Mouse (Mus musculus): ENCODE data around the gene Armc3. TPM values are rescaled to one million over a fixed set of nuclear protein-coding genes. Genes with fewer than 3 reads are reported as not detected.

The Armc3 gene
- polyA plus RNA-seq (2016; fragmentation: Nextera tagmentation; extraction: Ambion mirVana): not detected in 2 replicates

GRCm38 (mm10) chr2:19198452-19199365 is at the start of gene Armc3:
Armc3 (plus strand) TSS chr2:19199302.
- H3K4me1 ChIP-seq (replicated peaks): peaks cover 4% of the 10 kb centered on the region
- H3K9ac ChIP-seq: peak within 1 kb of the TSS; percentile 64
- peak; percentile 86 for ATAC-seq (ENCODE audit: insufficient number of reproducible peaks, low FRiP score)
- 23% methylated on average over 24 of the region's 24 CpGs for WGBS
- no peaks in the 10 kb centered on the region for H3K36me3 ChIP-seq
- no peaks in the 10 kb centered on the region for H3K27me3 ChIP-seq (replicated peaks)
- no peaks in the 10 kb centered on the region for H3K9me3 ChIP-seq (replicated peaks)
- H3K4me3 ChIP-seq: peak within 1 kb of the TSS; percentile 54
- peak within 1 kb of the TSS; percentile 63 for H3K4me2 ChIP-seq
- no peak within 1 kb of the TSS for H3K27ac ChIP-seq (ENCODE audit: poor library complexity, severe bottlenecking)

DNA sequence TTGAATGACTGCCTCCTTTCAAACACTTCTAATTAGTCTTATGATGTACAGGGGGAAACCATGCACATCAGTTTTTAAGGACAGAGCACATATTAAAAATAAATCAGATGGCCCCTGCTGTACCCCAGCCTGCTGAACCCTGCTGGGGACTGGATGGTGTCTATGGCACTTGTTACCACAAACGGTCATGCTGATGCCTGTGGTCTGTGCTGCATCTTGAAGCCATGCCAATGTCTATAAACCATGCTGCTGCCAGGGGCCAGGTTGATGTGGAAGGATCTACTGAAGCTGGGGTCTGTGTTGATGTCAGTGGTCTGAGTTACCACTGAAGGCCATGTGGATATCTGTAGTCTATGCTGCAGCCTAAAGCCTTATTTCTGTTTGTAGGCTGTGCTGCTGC is 46.4 kb upstream of the Armc3 start:
- Histone ChIP-seq H3K36me3 (no peaks in the 10 kb centered on the region), H3K9ac (no peak overlapping the region), H3K4me1 (replicated peaks) (peaks cover 6% of the 10 kb centered on the region), H3K4me2 (no peak overlapping the region), H3K27ac (ENCODE audit: poor library complexity, severe bottlenecking) (no peak overlapping the region), H3K4me3 (no peak overlapping the region), H3K9me3 (replicated peaks) (no peaks in the 10 kb centered on the region), H3K27me3 (replicated peaks) (no peaks in the 10 kb centered on the region)
- WGBS: 81% methylated on average over 1 of the region's 1 CpGs
- no peak for ATAC-seq (ENCODE audit: insufficient number of reproducible peaks, low FRiP score)

- H3K36me3 ChIP-seq: no peaks in the 10 kb centered on the region
- no peaks in the 10 kb centered on the region for H3K27me3 ChIP-seq (replicated peaks)
- ATAC-seq (ENCODE audit: insufficient number of reproducible peaks, low FRiP score): no peak
- no peak overlapping the region for H3K4me2 ChIP-seq
- H3K27ac ChIP-seq (ENCODE audit: poor library complexity, severe bottlenecking): no peak overlapping the region
- peaks cover 5% of the 10 kb centered on the region for H3K4me1 ChIP-seq (replicated peaks)
- H3K9ac ChIP-seq: no peak overlapping the region
- no peak overlapping the region for H3K4me3 ChIP-seq
- H3K9me3 ChIP-seq (replicated peaks): no peaks in the 10 kb centered on the region
- WGBS: 58% methylated on average over 4 of the region's 4 CpGs
Observed at GRCm38 (mm10) chr2:19156176-19156575, 42.9 kb upstream of the Armc3 start.

DNA sequence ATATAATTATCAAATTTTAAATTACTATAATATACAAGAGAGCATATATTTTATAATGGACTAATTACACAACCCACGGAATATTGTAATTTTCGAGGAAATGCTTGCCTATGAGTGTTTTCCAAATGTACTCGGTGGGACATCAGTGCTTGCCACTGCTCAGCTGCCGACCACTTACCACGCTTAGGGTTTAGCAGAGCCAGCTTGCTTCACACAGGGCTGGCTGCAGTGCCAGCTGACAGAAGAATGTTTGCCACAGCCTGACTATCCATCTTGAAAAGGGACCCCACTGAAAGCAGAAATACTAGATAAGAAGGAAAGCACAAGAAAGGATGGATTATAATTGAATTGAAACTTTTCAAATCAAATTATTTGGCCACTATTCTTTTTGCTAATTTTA is 39.6 kb upstream of the Armc3 start:
- Histone ChIP-seq H3K36me3 (no peaks in the 10 kb centered on the region), H3K4me1 (replicated peaks) (peaks cover 7% of the 10 kb centered on the region), H3K27me3 (replicated peaks) (no peaks in the 10 kb centered on the region), H3K4me2 (no peak overlapping the region), H3K27ac (ENCODE audit: poor library complexity, severe bottlenecking) (no peak overlapping the region), H3K9me3 (replicated peaks) (no peaks in the 10 kb centered on the region), H3K9ac (no peak overlapping the region), H3K4me3 (no peak overlapping the region)
- no peak for ATAC-seq (ENCODE audit: insufficient number of reproducible peaks, low FRiP score)
- 70% methylated on average over 5 of the region's 5 CpGs for WGBS

GRCm38 (mm10) chr2:19160368-19161114 is 38.6 kb upstream of the Armc3 start:
- no peak overlapping the region for H3K27ac ChIP-seq (ENCODE audit: poor library complexity, severe bottlenecking)
- no peaks in the 10 kb centered on the region for H3K27me3 ChIP-seq (replicated peaks)
- no peak overlapping the region for H3K4me2 ChIP-seq
- H3K9me3 ChIP-seq (replicated peaks): no peaks in the 10 kb centered on the region
- H3K4me1 ChIP-seq (replicated peaks): peaks cover 7% of the 10 kb centered on the region
- no peak for ATAC-seq (ENCODE audit: insufficient number of reproducible peaks, low FRiP score)
- WGBS: 26% methylated on average over 8 of the region's 8 CpGs
- H3K36me3 ChIP-seq: no peaks in the 10 kb centered on the region
- H3K9ac ChIP-seq: no peak overlapping the region
- H3K4me3 ChIP-seq: no peak overlapping the region

GRCm38 (mm10) chr2:19164234-19164633 is 34.9 kb upstream of the Armc3 start:
- Histone ChIP-seq H3K27me3 (replicated peaks) (no peaks in the 10 kb centered on the region), H3K9ac (no peak overlapping the region), H3K4me2 (no peak overlapping the region), H3K36me3 (no peaks in the 10 kb centered on the region), H3K9me3 (replicated peaks) (no peaks in the 10 kb centered on the region), H3K4me3 (no peak overlapping the region), H3K4me1 (replicated peaks) (peaks cover 7% of the 10 kb centered on the region), H3K27ac (ENCODE audit: poor library complexity, severe bottlenecking) (no peak overlapping the region)
- ATAC-seq (ENCODE audit: insufficient number of reproducible peaks, low FRiP score): no peak
- WGBS: 78% methylated on average over 1 of the region's 1 CpGs

DNA sequence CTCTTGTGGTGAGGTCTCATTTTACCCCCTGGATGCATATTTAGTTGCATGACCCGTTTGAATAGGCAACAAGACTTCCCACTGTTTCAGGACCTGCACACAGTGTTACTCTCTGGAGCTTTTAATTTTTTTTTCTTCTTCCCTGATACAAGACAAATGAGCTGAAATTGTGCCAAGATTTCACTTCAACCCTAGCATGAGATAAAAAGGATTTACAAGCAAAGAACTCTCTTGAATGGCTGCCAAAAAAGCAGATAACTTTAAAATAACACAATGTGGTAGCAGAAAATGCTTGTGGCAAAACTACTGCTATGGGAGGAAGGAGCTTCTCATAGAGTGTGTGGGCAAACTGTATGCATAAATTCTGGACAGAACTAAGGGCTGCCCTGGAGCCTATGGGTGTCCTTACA is 22.3 kb upstream of the Armc3 start:
- peaks cover 9% of the 10 kb centered on the region for H3K4me1 ChIP-seq (replicated peaks)

GRCm38 (mm10) chr2:19199366-19199853 is 308 bp downstream of the Armc3 start:
- Histone ChIP-seq H3K4me2 (peak overlapping the region; percentile 63), H3K9me3 (replicated peaks) (no peaks in the 10 kb centered on the region), H3K36me3 (no peaks in the 10 kb centered on the region), H3K4me1 (replicated peaks) (peaks cover 4% of the 10 kb centered on the region), H3K27ac (ENCODE audit: poor library complexity, severe bottlenecking) (no peak overlapping the region), H3K9ac (peak overlapping the region; percentile 64; the same call in 1 of the 2 replicates), H3K27me3 (replicated peaks) (no peaks in the 10 kb centered on the region), H3K4me3 (peak overlapping the region; percentile 54)
- WGBS: 33% methylated on average over 13 of the region's 13 CpGs
- ATAC-seq (ENCODE audit: insufficient number of reproducible peaks, low FRiP score): no peak

More for the DNA sequence above, 22.3 kb upstream of the Armc3 start:
- Histone ChIP-seq H3K27ac (ENCODE audit: poor library complexity, severe bottlenecking) (no peak overlapping the region), H3K36me3 (no peaks in the 10 kb centered on the region), H3K9ac (no peak overlapping the region), H3K9me3 (replicated peaks) (no peaks in the 10 kb centered on the region), H3K4me2 (no peak overlapping the region), H3K27me3 (replicated peaks) (no peaks in the 10 kb centered on the region), H3K4me3 (no peak overlapping the region)
- ATAC-seq (ENCODE audit: insufficient number of reproducible peaks, low FRiP score): no peak
- 13% methylated on average over 1 of the region's 1 CpGs for WGBS

GRCm38 (mm10) chr2:19200112-19200511 is 1.0 kb downstream of the Armc3 start:
- no peaks in the 10 kb centered on the region for H3K27me3 ChIP-seq (replicated peaks)
- 59% methylated on average over 1 of the region's 1 CpGs for WGBS

GRCm38 (mm10) chr2:19201682-19202081 is 2.6 kb downstream of the Armc3 start:
- Histone ChIP-seq H3K4me2 (no peak overlapping the region), H3K9me3 (replicated peaks) (no peaks in the 10 kb centered on the region), H3K4me3 (no peak overlapping the region), H3K36me3 (no peaks in the 10 kb centered on the region), H3K4me1 (replicated peaks) (peaks cover 4% of the 10 kb centered on the region), H3K27ac (ENCODE audit: poor library complexity, severe bottlenecking) (no peak overlapping the region), H3K9ac (no peak overlapping the region), H3K27me3 (replicated peaks) (no peaks in the 10 kb centered on the region)
- ATAC-seq (ENCODE audit: insufficient number of reproducible peaks, low FRiP score): no peak
- 74% methylated on average over 2 of the region's 2 CpGs for whole genome bisulfite sequencing

More at GRCm38 (mm10) chr2:19200112-19200511, 1.0 kb downstream of the Armc3 start:
- Histone ChIP-seq H3K4me1 (replicated peaks) (peaks cover 4% of the 10 kb centered on the region), H3K9ac (no peak overlapping the region), H3K4me3 (no peak overlapping the region), H3K4me2 (no peak overlapping the region), H3K9me3 (replicated peaks) (no peaks in the 10 kb centered on the region), H3K27ac (ENCODE audit: poor library complexity, severe bottlenecking) (no peak overlapping the region), H3K36me3 (no peaks in the 10 kb centered on the region)
- no peak for ATAC-seq (ENCODE audit: insufficient number of reproducible peaks, low FRiP score)

- Histone ChIP-seq H3K9me3 (replicated peaks) (peaks cover 4% of the 10 kb centered on the region), H3K27ac (ENCODE audit: poor library complexity, severe bottlenecking) (no peak overlapping the region), H3K36me3 (no peaks in the 10 kb centered on the region), H3K4me1 (replicated peaks) (no peaks in the 10 kb centered on the region), H3K4me3 (no peak overlapping the region), H3K27me3 (replicated peaks) (no peaks in the 10 kb centered on the region), H3K9ac (no peak overlapping the region), H3K4me2 (no peak overlapping the region)
- 82% methylated on average over 5 of the region's 5 CpGs for WGBS
- ATAC-seq (ENCODE audit: insufficient number of reproducible peaks, low FRiP score): no peak
Observed at GRCm38 (mm10) chr2:19234305-19234704, 35.2 kb downstream of the Armc3 start.

All from heart, embryonic 12.5 days (tissue).